Mouse (Mus musculus): ENCODE results near the gene Dcaf5. TPM values are rescaled to one million over a fixed set of nuclear protein-coding genes. Genes with fewer than 3 reads are reported as not detected.

Dcaf5 gene
- 10 to 100 TPM; 60.8 to 69.0 TPM for total RNA-seq (2023)

DNA sequence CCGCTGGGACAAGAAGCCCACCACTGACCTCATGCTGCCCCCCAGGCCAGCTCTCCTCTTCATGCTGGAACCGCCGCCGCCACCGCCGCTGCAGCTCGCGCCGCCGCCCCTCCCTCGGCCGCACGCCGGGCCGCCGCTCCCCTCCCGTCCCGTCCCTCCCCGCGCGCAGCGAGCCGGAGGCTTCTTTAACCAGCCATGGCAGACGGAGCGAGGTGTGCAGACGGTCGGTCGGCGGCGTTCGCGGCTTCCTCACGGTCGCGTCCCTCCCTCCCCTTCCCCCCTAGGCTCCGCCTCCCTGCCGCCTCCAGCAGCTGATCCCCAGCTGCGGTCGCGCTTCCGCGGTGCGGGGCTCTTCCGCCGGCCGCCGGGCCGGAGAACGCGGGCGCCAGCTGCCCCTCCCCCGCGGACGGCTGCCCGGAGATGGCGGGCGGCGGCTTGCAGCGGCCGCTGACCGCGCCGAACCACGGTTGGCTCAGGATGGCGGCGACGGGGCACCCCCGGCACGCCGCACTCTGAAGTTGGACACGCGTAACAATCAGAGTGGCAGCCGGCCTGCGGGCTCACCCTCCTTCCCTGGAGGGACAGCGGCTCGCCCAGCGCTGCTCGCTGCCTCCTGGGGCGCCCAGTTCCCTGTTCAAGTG lies at the start of gene Dcaf5:
Gene Dcaf5 (minus strand): TSS at position 266 of the 641 bp plus-strand sequence.

DNA sequence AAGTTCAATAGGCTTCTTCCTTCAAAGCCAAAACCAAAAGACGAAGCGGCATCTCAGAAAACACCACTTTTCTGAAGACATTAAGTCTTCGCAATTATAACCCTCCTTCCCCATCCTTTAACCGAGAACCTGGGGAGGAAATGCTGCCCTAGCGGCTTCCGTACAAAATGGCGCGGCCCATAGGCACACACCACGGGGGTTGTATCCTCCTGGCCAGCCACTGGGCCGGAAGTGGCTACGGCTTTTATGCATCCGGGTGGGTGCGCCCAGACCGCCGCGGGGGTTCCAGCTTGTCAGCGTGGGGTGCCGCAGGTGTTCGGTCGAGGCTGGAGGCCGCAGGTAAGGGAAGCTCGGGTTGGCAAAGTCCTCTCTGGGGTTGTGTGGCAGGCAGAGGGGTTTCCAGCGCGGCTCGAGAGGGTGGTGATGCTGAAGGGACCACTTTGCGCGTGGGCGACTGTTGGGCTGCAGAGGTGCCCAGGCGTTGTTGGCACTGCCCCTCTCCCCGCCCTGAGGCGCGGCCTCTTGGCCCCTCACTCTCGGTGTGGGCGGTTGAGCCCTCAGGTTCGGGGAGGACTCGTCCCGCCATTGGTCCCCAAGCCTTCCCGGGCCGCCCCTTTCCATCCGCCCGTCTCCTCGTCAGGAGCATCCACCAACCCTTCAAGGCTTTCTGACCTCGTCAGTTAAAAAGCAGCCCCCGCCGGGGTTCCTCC lies 26.7 kb upstream of the Dcaf5 start, which contains the start of gene Exd2:
Gene Exd2 (plus strand): TSS at position 154 of the 710 bp plus-strand sequence.

Other genes starting within 250 kb of the Dcaf5 start
- 100 to 1,000 TPM; 336 to 349 TPM for gene Actn1, start 176.2 kb downstream of the Dcaf5 start, total RNA-seq (2023)
- gene Exd2, start 26.5 kb upstream of the Dcaf5 start, total RNA-seq (2023) = 10 to 100 TPM; 47.8 to 56.0 TPM
- not detected for gene Galnt16, start 81.7 kb upstream of the Dcaf5 start, total RNA-seq (2023)
- gene Slc39a9, start 207.3 kb upstream of the Dcaf5 start, total RNA-seq (2023) = 10 to 100 TPM; 28.2 to 35.9 TPM
- 10 to 100 TPM; 62.1 to 80.9 TPM for gene Erh, start 207.7 kb upstream of the Dcaf5 start, total RNA-seq (2023)

All from T-cell, adult 66 days (primary cell).